ENCODE assay signal across 8 mouse cellular contexts in the genomic region with DNA sequence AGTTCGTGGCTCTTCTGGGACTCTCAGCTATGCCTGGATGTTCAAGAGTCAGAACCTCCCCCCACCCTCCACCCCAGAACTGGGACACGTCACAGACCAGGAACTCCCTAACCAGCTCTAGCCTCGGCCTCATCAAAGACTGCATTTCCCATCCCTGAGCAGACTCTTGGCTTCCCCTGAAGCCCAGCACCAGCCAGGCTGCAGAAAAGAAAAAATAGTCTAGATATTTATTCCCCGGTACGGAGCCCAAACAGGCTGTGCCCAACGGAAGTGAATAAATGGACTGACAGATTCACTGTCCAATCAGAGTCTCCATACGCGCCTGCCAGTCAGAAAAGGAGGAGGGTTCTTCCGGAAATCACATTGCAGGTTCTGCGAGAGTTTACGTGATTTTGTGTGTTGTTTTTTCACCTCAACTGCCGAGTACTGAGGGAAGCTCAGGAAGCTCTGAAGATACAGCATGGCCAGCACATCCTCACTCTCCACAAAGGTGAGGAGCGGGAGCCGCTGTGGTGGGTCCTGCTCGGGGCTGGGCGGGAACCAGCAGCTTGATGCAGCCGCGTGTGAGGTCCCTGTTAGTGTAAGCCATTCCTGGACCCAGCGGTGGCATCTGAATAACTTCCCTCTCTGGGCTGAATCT.
DNase-seq lines count a peak whose midpoint lies in the region; ATAC-seq and TF ChIP-seq lines count a peak whose summit lies in the region.
"Not testable (repeated sequence)": the region's sequence is repeated elsewhere in the genome, so short reads cannot be mapped to it uniquely, and the experiment has no call there.

No protein-coding gene starts in this region.

- TF ChIP-seq CTCF in CH12.LX (conservative IDR thresholded peaks at IDR 0.05 in 1 of 2, IDR thresholded peaks at IDR 0.05 in 1 of 2; ENCODE audit: low read depth in 2 of 2, low read length in 2 of 2), result not testable (repeated sequence)

- in situ Hi-C loops in CH12.LX (cut with MboI; ENCODE audit: low pct_ligation_motif_present, low pct_unique_long_range_greater_than_20kb, low sequenced_read_pairs), result not testable (repeated sequence)

- WGBS in forebrain, embryonic 11.5 days, result 2% methylated on average over 17 of the region's 19 CpGs
- WGBS in heart, embryonic 16.5 days, result 4% methylated on average over 18 of the region's 19 CpGs
- WGBS in liver, embryonic 15.5 days (ENCODE audit: insufficient replicate concordance), result 2% methylated on average over 18 of the region's 19 CpGs
- WGBS in neural tube, embryonic 12.5 days, result 3% methylated on average over 18 of the region's 19 CpGs

- DNase-seq in CH12.LX (ENCODE audit: extremely low read depth), result peak; percentile 87
- DNase-seq in c-Kit-positive CD71-positive TER-119-negative erythroid progenitor cells, embryonic 14.5 days (ENCODE audit: low read depth), result peak; percentile 48
- DNase-seq in forebrain, embryonic 11.5 days (ENCODE audit: low spot score), result peak; percentile 76
- peak; percentile 82 to 95 for DNase-seq in kidney, postnatal 36 days
- peak; percentile 83 for DNase-seq in telencephalon, adult 2 months (ENCODE audit: low read depth, low spot score)

- dilution Hi-C loops in CH12.LX (cut with MboI; ENCODE audit: extremely low pct_ligation_motif_present, extremely low pct_unique_long_range_greater_than_20kb, low sequenced_read_pairs), result not testable (repeated sequence)

- H3K27ac ChIP-seq in CH12.LX (ENCODE audit: insufficient read depth, low read depth), result peak overlapping the region; percentile 54
- H3K27ac ChIP-seq in forebrain, embryonic 11.5 days (ENCODE audit: low read depth, low read length), result 0 out of 2 replicates have a peak overlapping the region, but pooled peaks have one; percentile 37
- H3K27ac ChIP-seq in heart, embryonic 16.5 days (ENCODE audit: low read length), result peak overlapping the region; percentile 91
- peak overlapping the region; percentile 75 for H3K27ac ChIP-seq in liver, embryonic 15.5 days (replicated peaks)
- 0 out of 2 replicates have a peak overlapping the region, but pooled peaks have one; percentile 54 for H3K27ac ChIP-seq in neural tube, embryonic 12.5 days

- TF ChIP-seq POLR2A in CH12.LX (IDR thresholded peaks at IDR 0.05; ENCODE audit: low read depth, low read length), result peak; percentile 73

- not testable (repeated sequence) for TF ChIP-seq RAD21 in CH12.LX (IDR thresholded peaks at IDR 0.05; ENCODE audit: low read depth, low read length)

- H3K4me3 ChIP-seq in CH12.LX (replicated peaks in 1 of 3; ENCODE audit: low read depth in 2 of 3, low read length in 2 of 3, poor library complexity in 1 of 3), result peak overlapping the region; percentile 55 to 88 (median 79)
- H3K4me3 ChIP-seq in forebrain, embryonic 11.5 days (ENCODE audit: low read depth, low read length), result peak overlapping the region; percentile 54
- H3K4me3 ChIP-seq in heart, embryonic 16.5 days (ENCODE audit: low read length), result peak overlapping the region; percentile 76
- peak overlapping the region; percentile 71 for H3K4me3 ChIP-seq in liver, embryonic 15.5 days (replicated peaks)
- peak overlapping the region; percentile 61 for H3K4me3 ChIP-seq in neural tube, embryonic 12.5 days

- ATAC-seq in forebrain, embryonic 11.5 days (replicated peaks; ENCODE audit: low FRiP score), result peak; percentile 99
- peak; percentile 99 for ATAC-seq in heart, embryonic 16.5 days (replicated peaks; ENCODE audit: extremely low read depth, insufficient read depth, low FRiP score)
- ATAC-seq in liver, embryonic 15.5 days (ENCODE audit: insufficient read depth), result peak; percentile 97
- peak; percentile 99 for ATAC-seq in neural tube, embryonic 12.5 days (ENCODE audit: low FRiP score, low read depth)

- H3K4me2 ChIP-seq in CH12.LX (ENCODE audit: insufficient read depth, low read depth, poor library complexity, severe bottlenecking), result not testable (repeated sequence)
- peak overlapping the region; percentile 42 for H3K4me2 ChIP-seq in forebrain, embryonic 11.5 days (ENCODE audit: low read depth, low read length, severe bottlenecking)
- H3K4me2 ChIP-seq in heart, embryonic 16.5 days (ENCODE audit: low read depth, low read length), result peak overlapping the region; percentile 62
- H3K4me2 ChIP-seq in liver, embryonic 15.5 days, result peak overlapping the region; percentile 64
- H3K4me2 ChIP-seq in neural tube, embryonic 12.5 days (replicated peaks), result peak overlapping the region; percentile 53

- not testable (repeated sequence) for H3K36me3 ChIP-seq in CH12.LX (replicated peaks in 1 of 2; ENCODE audit: control insufficient read depth in 1 of 2, insufficient read depth in 1 of 2, low read length in 1 of 2); forebrain, embryonic 11.5 days (ENCODE audit: control insufficient read depth, insufficient read depth, low read length); liver, embryonic 15.5 days (replicated peaks)
- H3K36me3 ChIP-seq in heart, embryonic 16.5 days (ENCODE audit: control insufficient read depth, insufficient read depth), result peaks cover 15% of the 10 kb centered on the region
- H3K36me3 ChIP-seq in neural tube, embryonic 12.5 days, result peaks cover 11% of the 10 kb centered on the region; the same call in 1 of the 2 replicates

- TF ChIP-seq EP300 in CH12.LX (IDR thresholded peaks at IDR 0.05; ENCODE audit: low read length), result not testable (repeated sequence)

- H3K27me3 ChIP-seq in CH12.LX (replicated peaks); forebrain, embryonic 11.5 days (ENCODE audit: control insufficient read depth, insufficient read depth, low read length); heart, embryonic 16.5 days (ENCODE audit: control insufficient read depth, insufficient read depth, low read length); liver, embryonic 15.5 days; neural tube, embryonic 12.5 days (replicated peaks): not testable (repeated sequence)

- peak overlapping the region; percentile 89 for H3K9ac ChIP-seq in CH12.LX (ENCODE audit: insufficient read depth, low read depth)
- H3K9ac ChIP-seq in forebrain, embryonic 11.5 days (ENCODE audit: low read length), result peak overlapping the region; percentile 71
- H3K9ac ChIP-seq in heart, embryonic 16.5 days (ENCODE audit: low read length), result peak overlapping the region; percentile 86
- H3K9ac ChIP-seq in liver, embryonic 15.5 days, result peak overlapping the region; percentile 64
- peak overlapping the region; percentile 83 for H3K9ac ChIP-seq in neural tube, embryonic 12.5 days

- H3K79me2 ChIP-seq in CH12.LX (replicated peaks; ENCODE audit: control insufficient read depth, extremely low read depth, insufficient read depth, poor library complexity, severe bottlenecking), result peaks cover 28% of the 10 kb centered on the region

- peaks cover 11% of the 10 kb centered on the region for H3K9me3 ChIP-seq in CH12.LX (replicated peaks; ENCODE audit: low read length)
- not testable (repeated sequence) for H3K9me3 ChIP-seq in forebrain, embryonic 11.5 days (ENCODE audit: control insufficient read depth, low read length); liver, embryonic 15.5 days (replicated peaks)
- H3K9me3 ChIP-seq in heart, embryonic 16.5 days (replicated peaks; ENCODE audit: control insufficient read depth, low read length), result peaks cover 11% of the 10 kb centered on the region
- peaks cover 17% of the 10 kb centered on the region for H3K9me3 ChIP-seq in neural tube, embryonic 12.5 days

- H3K4me1 ChIP-seq in CH12.LX (ENCODE audit: control insufficient read depth in 1 of 2, insufficient read depth in 2 of 2); forebrain, embryonic 11.5 days (replicated peaks; ENCODE audit: control insufficient read depth, insufficient read depth, low read length); heart, embryonic 16.5 days (ENCODE audit: control insufficient read depth, insufficient read depth, low read length); liver, embryonic 15.5 days (replicated peaks); neural tube, embryonic 12.5 days: not testable (repeated sequence)

TF ChIP-seq in CH12.LX, 34 proteins besides CTCF, POLR2A, EP300 and RAD21:
- TF ChIP-seq TBP (conservative IDR thresholded peaks at IDR 0.05; ENCODE audit: low read depth, low read length) (peak; percentile 50; the same call in 1 of the 2 replicates), ELF1 (IDR thresholded peaks at IDR 0.05; ENCODE audit: low read depth, low read length) (peak; percentile 40; the same call in 1 of the 2 replicates), CHD2 (IDR thresholded peaks at IDR 0.05; ENCODE audit: low read length) (peak; percentile 96), HCFC1 (IDR thresholded peaks at IDR 0.05; ENCODE audit: low read depth, low read length) (peak; percentile 79), NELFE (IDR thresholded peaks at IDR 0.05; ENCODE audit: low read depth, low read length) (peak; percentile 35; the same call in 1 of the 2 replicates)

Comparison
In these comparisons a context has a peak if more than half of its experiments do, and no peak if none do; other contexts are left out.
1. Peak in every context shown above with its lines: DNase-seq, ATAC-seq, H3K4me3 ChIP-seq and H3K27ac ChIP-seq.
2. H3K27ac ChIP-seq: peak in every context shown above with its lines; median percentile 91 in heart, embryonic 16.5 days; 75 in liver, embryonic 15.5 days; 54 in CH12.LX; 54 in neural tube, embryonic 12.5 days; 37 in forebrain, embryonic 11.5 days.